Mouse (Mus musculus) megakaryocyte, adult 5-6 weeks (primary cell): ENCODE measurements around the gene Bola1. TPM values are rescaled to one million over a fixed set of nuclear protein-coding genes. Genes with fewer than 3 reads are reported as not detected.

Experiments used
- ATAC-seq: 2 replicates; pipeline ENCODE4 v1.8.0; 2016; ENCODE audit warnings: mild to moderate bottlenecking, inconsistent platforms; ENCODE audit not compliant: poor library complexity, severe bottlenecking
- total RNA-seq, 2 experiments: library from RNA; stranded (forward) in 1 of 2; stranded (reverse) in 1 of 2; fragments of 153-499, 151-499 nt in 1 of 2; fragments of 221-1000, 200-1000 nt in 1 of 2; gene quantifications; 2 replicates each; pipeline versions ENCODE4 v1.2.3 to v1.2.4; 2015 to 2017

Gene Bola1
- total RNA-seq, 2 experiments from 2014 or later = 9.9 to 11.9 TPM

- ATAC-seq = no peak
These were observed 59.7 kb downstream of the Bola1 start for GRCm38 (mm10) chr3:96159820-96160219.

DNA sequence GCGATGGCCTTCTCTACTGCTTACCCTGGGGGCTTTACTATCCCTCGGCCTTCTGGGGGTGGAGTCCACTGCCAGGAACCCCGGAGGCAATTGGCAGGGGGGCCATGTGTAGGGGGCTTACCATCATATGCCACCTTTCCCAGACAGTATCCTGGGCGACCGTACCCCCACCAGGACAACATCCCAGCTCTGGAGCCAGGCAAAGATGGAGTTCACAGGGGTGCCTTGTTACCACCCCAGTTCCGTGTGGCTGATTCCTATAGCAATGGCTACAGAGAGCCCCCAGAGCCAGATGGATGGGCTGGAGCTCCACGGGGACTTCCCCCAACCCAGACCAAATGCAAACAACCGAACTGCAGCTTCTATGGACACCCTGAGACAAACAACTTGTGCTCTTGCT lies 64.0 kb downstream of the Bola1 start:
- ATAC-seq = no peak

- ATAC-seq = no peak
These were observed 66.9 kb downstream of the Bola1 start for GRCm38 (mm10) chr3:96152611-96153010.

DNA sequence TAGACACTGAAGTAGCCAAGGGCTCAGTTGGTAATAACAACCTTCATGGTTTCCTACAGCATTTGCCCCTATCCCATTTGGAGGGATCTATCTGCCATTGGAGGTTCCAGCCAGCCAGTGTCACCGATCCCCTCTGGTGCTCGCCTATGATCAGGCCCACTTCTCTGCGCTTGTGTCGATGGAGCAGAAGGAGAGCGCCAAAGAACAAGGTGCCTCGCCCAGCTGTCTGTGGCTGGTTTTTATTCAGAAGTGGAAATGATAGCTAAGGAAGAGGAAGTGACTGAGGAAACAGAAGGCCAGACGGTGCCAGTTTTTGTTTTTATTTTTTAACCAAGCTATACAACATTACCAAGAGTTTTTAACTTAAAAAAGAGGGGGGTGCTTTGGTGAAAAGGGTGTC lies 67.7 kb downstream of the Bola1 start:
- ATAC-seq = peak; percentile 43; the same call in 1 of the 2 replicates

DNA sequence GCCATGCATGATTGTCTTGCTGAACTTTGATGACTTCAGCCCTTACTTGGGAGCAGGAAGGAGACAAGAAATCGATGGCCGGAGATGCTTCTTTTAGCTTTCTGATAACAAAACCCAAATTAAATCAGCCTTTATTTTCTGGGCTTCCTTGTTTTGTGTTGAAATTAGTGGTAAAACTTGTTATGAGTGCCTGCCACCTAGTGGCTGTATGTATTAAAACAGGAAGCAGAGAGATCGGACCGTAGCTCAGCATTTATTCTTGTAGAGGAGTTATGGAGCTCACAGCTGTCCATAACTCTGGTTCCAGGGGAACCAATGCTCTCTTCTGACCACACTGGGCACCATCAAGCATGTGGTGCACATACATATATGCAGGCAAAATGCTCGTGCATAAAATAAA lies 71.6 kb downstream of the Bola1 start:
- ATAC-seq = peak; percentile 91

Other genes starting within 250 kb of the Bola1 start
- gene Plekho1, start 223.7 kb downstream of the Bola1 start, total RNA-seq (2015) = 116 and 124 TPM in 2 replicates
- 104 and 119 TPM in 2 replicates for gene Plekho1, start 223.7 kb downstream of the Bola1 start, total RNA-seq (2017)
- 23.8 and 31.2 TPM in 2 replicates for gene Vps45, start 161.2 kb downstream of the Bola1 start, total RNA-seq (2015)
- gene Vps45, start 161.2 kb downstream of the Bola1 start, total RNA-seq (2017) = 9.5 and 11.6 TPM in 2 replicates
- 1.2 and 1.3 TPM in 2 replicates for gene Otud7b, start 115.2 kb downstream of the Bola1 start, total RNA-seq (2015)
- 3.1 and 4.8 TPM in 2 replicates for gene Otud7b, start 115.2 kb downstream of the Bola1 start, total RNA-seq (2017)
- 0.09 TPM in 1 of 2 replicates, not detected in the other for gene Mtmr11, start 57.7 kb downstream of the Bola1 start, total RNA-seq (2015)
- gene Mtmr11, start 57.7 kb downstream of the Bola1 start, total RNA-seq (2017) = not detected in 2 replicates
- gene Sf3b4, start 47.4 kb downstream of the Bola1 start, total RNA-seq (2015) = 51.0 and 64.8 TPM in 2 replicates
- 15.4 and 16.3 TPM in 2 replicates for gene Sf3b4, start 47.4 kb downstream of the Bola1 start, total RNA-seq (2017)
- 0.09 and 0.11 TPM in 2 replicates for gene Sv2a, start 38.6 kb downstream of the Bola1 start, total RNA-seq (2015)
- gene Sv2a, start 38.6 kb downstream of the Bola1 start, total RNA-seq (2017) = 0.07 TPM in 1 of 2 replicates, not detected in the other
- 6.0 and 6.9 TPM in 2 replicates for gene Hist2h2ab, start 156 bp upstream of the Bola1 start, total RNA-seq (2015)
- gene Hist2h2ab, start 156 bp upstream of the Bola1 start, total RNA-seq (2017) = 70.6 and 78.2 TPM in 2 replicates
- gene Hist2h2ac, start 1.2 kb upstream of the Bola1 start, total RNA-seq (2015) = 43.3 and 49.5 TPM in 2 replicates
- 3,888 and 4,875 TPM in 2 replicates for gene Hist2h2ac, start 1.2 kb upstream of the Bola1 start, total RNA-seq (2017)
- 10.2 and 11.9 TPM in 2 replicates for gene Hist2h2be, start 1.4 kb upstream of the Bola1 start, total RNA-seq (2015)
- gene Hist2h2be, start 1.4 kb upstream of the Bola1 start, total RNA-seq (2017) = 14.8 and 14.9 TPM in 2 replicates
- 319 and 351 TPM in 2 replicates for gene Hist2h3c2, start 19.4 kb upstream of the Bola1 start, total RNA-seq (2015)
- gene Hist2h3c2, start 19.4 kb upstream of the Bola1 start, total RNA-seq (2017) = 146 and 157 TPM in 2 replicates
- 98.2 and 115 TPM in 2 replicates for gene Hist2h2aa2, start 20.6 kb upstream of the Bola1 start, total RNA-seq (2015)
- not detected in 2 replicates for gene Hist2h2aa2, start 20.6 kb upstream of the Bola1 start, total RNA-seq (2017)
- gene Hist2h2aa1, start 25.8 kb upstream of the Bola1 start, total RNA-seq (2015) = not detected in 2 replicates
- 12,468 and 14,692 TPM in 2 replicates for gene Hist2h2aa1, start 25.8 kb upstream of the Bola1 start, total RNA-seq (2017)
- 17.8 and 20.2 TPM in 2 replicates for gene Hist2h3c1, start 27.0 kb upstream of the Bola1 start, total RNA-seq (2015)
- 2.8 TPM in 1 of 2 replicates, not detected in the other for gene Hist2h3c1, start 27.0 kb upstream of the Bola1 start, total RNA-seq (2017)
- 187 and 212 TPM in 2 replicates for gene Hist2h4, start 43.6 kb upstream of the Bola1 start, total RNA-seq (2015)
- gene Hist2h4, start 43.6 kb upstream of the Bola1 start, total RNA-seq (2017) = 175 TPM in 2 replicates
- gene Hist2h3b, start 48.9 kb upstream of the Bola1 start, total RNA-seq (2015) = 1,096 and 1,674 TPM in 2 replicates
- gene Hist2h3b, start 48.9 kb upstream of the Bola1 start, total RNA-seq (2017) = 491 and 548 TPM in 2 replicates
- gene Hist2h2bb, start 50.0 kb upstream of the Bola1 start, total RNA-seq (2015) = 1,241 and 1,605 TPM in 2 replicates
- gene Hist2h2bb, start 50.0 kb upstream of the Bola1 start, total RNA-seq (2017) = 11,779 and 12,958 TPM in 2 replicates
- gene Fcgr1, start 74.3 kb upstream of the Bola1 start, total RNA-seq (2015) = 15.7 and 25.4 TPM in 2 replicates
- gene Fcgr1, start 74.3 kb upstream of the Bola1 start, total RNA-seq (2017) = 24.5 and 27.9 TPM in 2 replicates
- not detected in 2 replicates for gene BC107364, start 232.6 kb upstream of the Bola1 start, total RNA-seq (2015)
- not detected in 2 replicates for gene BC107364, start 232.6 kb upstream of the Bola1 start, total RNA-seq (2017)